Comparison of ENCODE assay signal across 19 mouse cellular contexts in the genomic region with DNA sequence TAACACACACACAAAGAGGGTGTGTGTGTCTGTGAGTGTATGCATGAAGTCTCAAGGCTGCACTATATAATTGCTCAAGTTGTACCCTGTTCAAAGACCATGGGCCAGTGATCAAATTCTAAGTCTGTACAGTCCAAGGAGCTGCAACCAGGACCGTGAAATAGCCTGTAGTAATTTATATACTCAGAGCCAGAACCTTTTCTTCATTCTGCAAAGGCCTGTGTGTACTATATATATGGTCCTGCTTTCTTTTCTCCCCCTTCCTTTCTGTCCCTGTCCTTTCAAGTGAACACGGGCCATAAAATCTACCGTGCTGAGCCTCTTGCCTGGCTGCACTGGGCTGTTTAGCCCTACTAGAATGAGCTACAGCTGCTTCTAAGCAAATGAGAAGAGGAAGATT.
"Had no signal": no experiment of that assay in that cellular context is flagged by ENCODE, and none has a peak within 500 bp of the region (broad histone marks: within the 10 kb centered on the region; RNA-seq: fewer than 3 reads in every experiment).

No protein-coding gene starts in this region.

- ATAC-seq: liver, postnatal 0 days; lung, postnatal 0 days; midbrain, embryonic 16.5 days had no signal

- H3K4me3 ChIP-seq: liver, embryonic 15.5 days; lung, embryonic 15.5 days; midbrain, embryonic 10.5 days; midbrain, embryonic 12.5 days; myocyte; stomach, embryonic 15.5 days had no signal

- H3K27me3 ChIP-seq: liver, embryonic 15.5 days; lung, embryonic 15.5 days; midbrain, embryonic 12.5 days; stomach, embryonic 15.5 days had no signal

- H3K4me1 ChIP-seq: liver, embryonic 15.5 days; lung, embryonic 15.5 days; midbrain, embryonic 10.5 days; midbrain, embryonic 12.5 days; stomach, embryonic 15.5 days had no signal

- H3K9me3 ChIP-seq: liver, embryonic 15.5 days; lung, embryonic 15.5 days; midbrain, embryonic 10.5 days; midbrain, embryonic 12.5 days; stomach, embryonic 15.5 days had no signal

- H3K4me2 ChIP-seq: liver, embryonic 15.5 days; lung, embryonic 15.5 days; midbrain, embryonic 12.5 days; stomach, embryonic 15.5 days had no signal

- H3K9ac ChIP-seq: liver, embryonic 15.5 days; liver, postnatal 0 days; lung, embryonic 15.5 days; midbrain, embryonic 12.5 days; stomach, embryonic 15.5 days had no signal

- DNase-seq: liver, postnatal 0 days; lung, adult 2 months; lung, postnatal 14 days; lung, postnatal 36 days; midbrain, embryonic 14.5 days; right cerebral cortex, postnatal 14 days; thymus, adult 2 months; thymus, postnatal 25 days; thymus, postnatal 4 days had no signal

- H3K36me3 ChIP-seq: liver, embryonic 15.5 days; lung, embryonic 15.5 days; midbrain, embryonic 10.5 days; midbrain, embryonic 12.5 days; stomach, embryonic 15.5 days had no signal

- H3K27ac ChIP-seq: liver, embryonic 15.5 days; lung, embryonic 15.5 days; macrophage; midbrain, embryonic 10.5 days; midbrain, embryonic 12.5 days; stomach, embryonic 15.5 days; stomach, postnatal 0 days had no signal
